Mouse (Mus musculus) olfactory bulb, adult 2 months (tissue): ENCODE results near the gene Klk1b3. TPM values are rescaled to one million over a fixed set of nuclear protein-coding genes. Genes with fewer than 3 reads are reported as not detected.
"Not testable (repeated sequence)": the region's sequence is repeated elsewhere in the genome, so short reads cannot be mapped to it uniquely, and the experiment has no call there.

Source experiments
- H3K27ac ChIP-seq: fragments of 200-500 bp; 2 replicates; pipeline ENCODE4 v1.5.1; 2012; ENCODE audit warnings: low read depth, low read length; ENCODE audit not compliant: insufficient read depth
- H3K4me1 ChIP-seq: fragments of 200-500 bp; 2 replicates; pipeline ENCODE4 v1.6.1; 2012; ENCODE audit warnings: low read length; ENCODE audit not compliant: control insufficient read depth, insufficient read depth
- H3K4me3 ChIP-seq: fragments of 200-500 bp; 2 replicates; pipeline ENCODE4 v1.5.1; 2012; ENCODE audit warnings: mild to moderate bottlenecking, low read depth, low read length, moderate library complexity; ENCODE audit not compliant: insufficient read depth
- CTCF ChIP-seq: fragments of 200-500 bp; IDR thresholded peaks from 2 replicates; pipeline ENCODE4 v1.5.1; 2012; ENCODE audit warnings: low read depth, mild to moderate bottlenecking, low read length, moderate library complexity; ENCODE audit not compliant: insufficient read depth
- POLR2A ChIP-seq: fragments of 200-500 bp; IDR thresholded peaks from 2 replicates; pipeline ENCODE4 v1.6.1; 2012; ENCODE audit warnings: mild to moderate bottlenecking, low read depth, low read length, moderate library complexity; ENCODE audit not compliant: insufficient read depth
- WGBS: fragments of 180-500 bp; shearing (Covaris S2); methylation state at CpG from one replicate; pipeline ENCODE4 v1.1.7; 2018; 5-methylcytosine and 5-hydroxymethylcytosine counted together
- polyA plus RNA-seq: library from polyadenylated mRNA; stranded (reverse); fragments of >200 nt; gene quantifications from 2 replicates; pipeline ENCODE4 v1.2.4, GENCODE M21; 2012; ENCODE audit warnings: low replicate concordance; ENCODE audit not compliant: missing spikeins, insufficient read depth, insufficient read length

The Klk1b3 gene
- polyA plus RNA-seq, result not detected in 2 replicates

DNA sequence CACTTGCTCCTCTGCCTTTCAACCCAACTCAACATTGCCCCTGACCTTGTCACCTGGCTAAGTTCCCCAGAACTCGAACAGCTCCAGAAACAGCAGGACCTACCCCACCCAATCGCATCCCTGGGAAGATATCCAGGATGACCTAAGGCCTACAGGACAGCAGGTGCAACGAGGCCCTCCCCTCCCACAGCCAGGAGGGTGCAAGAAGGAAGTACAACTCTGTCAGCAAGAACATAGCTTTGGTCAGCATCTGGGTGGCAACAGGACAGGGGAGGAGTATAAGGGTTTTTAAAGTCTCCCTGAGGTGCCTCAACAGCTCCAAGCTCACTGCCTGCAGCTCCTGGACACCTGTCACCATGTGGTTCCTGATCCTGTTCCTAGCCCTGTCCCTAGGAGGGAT is at the start of gene Klk1b3:
Gene Klk1b3 (plus strand): TSS at position 301 of the 400 bp plus-strand sequence.
- WGBS, result 69% methylated on average over 3 of the region's 3 CpGs
- H3K4me1 ChIP-seq, result no peaks in the 10 kb centered on the region
- no peak within 1 kb of the TSS for H3K27ac ChIP-seq
- H3K4me3 ChIP-seq, result no peak within 1 kb of the TSS
- TF ChIP-seq CTCF, result no peak
- TF ChIP-seq POLR2A, result no peak

DNA sequence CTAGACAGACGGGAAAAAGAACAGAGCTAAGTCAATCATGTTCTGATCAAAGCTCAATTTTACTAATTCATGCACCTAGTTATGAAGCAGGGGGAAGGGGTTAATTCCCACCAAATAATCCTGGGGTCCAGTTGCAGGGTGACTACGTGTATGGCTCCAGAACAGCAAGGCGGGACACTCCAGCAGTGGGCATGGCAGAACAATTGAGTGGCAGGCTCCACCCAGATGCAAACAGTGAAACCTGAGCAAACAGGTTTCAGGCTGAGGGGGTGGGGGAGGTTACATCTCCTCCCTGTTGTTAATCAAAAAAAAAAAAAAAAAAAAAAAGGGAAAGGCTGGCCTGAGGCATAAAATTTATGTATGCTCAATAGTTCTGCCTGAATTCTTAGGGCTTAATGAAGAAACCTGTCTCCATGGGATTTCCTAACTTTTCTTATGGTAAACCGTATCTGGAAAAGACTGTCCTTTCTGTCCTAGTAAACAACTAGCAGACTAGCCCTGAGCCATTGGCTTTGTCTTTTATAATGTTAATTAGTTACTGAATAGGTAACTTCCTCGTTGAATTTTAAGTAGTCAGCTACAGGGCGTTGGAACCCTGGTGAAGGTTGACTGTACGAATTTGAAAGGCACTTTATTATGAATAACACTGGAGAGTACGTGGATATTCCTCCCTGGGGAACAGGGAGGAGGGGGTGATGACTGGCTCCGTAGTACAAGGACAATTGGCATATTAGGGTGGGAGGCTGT is 18.5 kb upstream of the Klk1b3 start:
- 22% methylated on average over 9 of the region's 9 CpGs for WGBS
- H3K4me3 ChIP-seq, result no peak overlapping the region
- TF ChIP-seq CTCF, result no peak
- TF ChIP-seq POLR2A, result no peak
- H3K27ac ChIP-seq, result no peak overlapping the region
- H3K4me1 ChIP-seq, result no peaks in the 10 kb centered on the region

DNA sequence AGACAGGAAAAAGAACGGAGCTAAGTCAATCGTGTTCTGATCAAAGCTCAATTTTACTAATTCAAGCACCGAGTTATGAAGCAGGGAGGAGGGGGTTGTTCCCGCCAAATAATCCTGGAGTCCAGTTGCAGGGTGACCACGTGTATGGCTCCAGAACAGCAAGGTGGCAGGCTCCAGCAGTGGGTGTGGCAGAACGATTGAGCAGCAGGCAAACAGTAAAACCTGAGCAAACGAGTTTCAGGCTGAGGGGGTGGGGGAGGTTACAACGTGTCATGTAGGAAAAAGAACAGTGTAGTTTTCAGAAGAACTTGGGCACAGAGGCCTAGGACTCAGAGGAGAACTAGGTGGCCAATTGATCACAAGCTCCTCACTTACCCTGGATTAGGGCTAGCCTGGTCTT is 11.5 kb upstream of the Klk1b3 start:
- H3K4me3 ChIP-seq, H3K4me1 ChIP-seq, H3K27ac ChIP-seq: not testable (repeated sequence)
- 64% methylated on average over 8 of the region's 8 CpGs for WGBS

DNA sequence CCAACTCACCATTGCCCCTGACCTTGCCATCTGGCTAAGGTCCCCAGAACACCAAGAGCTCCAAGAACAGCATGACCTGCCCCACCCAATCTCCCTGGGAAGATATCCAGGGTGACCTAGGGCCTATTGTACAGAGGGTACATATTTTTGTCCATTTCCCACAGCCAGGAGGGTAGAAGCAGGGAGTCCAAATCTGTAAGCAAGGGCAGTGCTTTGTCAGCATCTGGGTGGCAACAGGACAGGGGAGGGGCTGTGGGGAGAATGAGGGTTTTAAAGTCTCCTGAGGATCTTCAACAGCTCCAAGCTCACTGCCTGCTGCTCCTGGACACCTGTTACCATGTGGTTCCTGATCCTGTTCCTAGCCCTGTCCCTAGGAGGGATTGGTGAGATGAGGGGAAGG is 10.1 kb upstream of the Klk1b3 start, which contains the start of gene Klk1b24:
Gene Klk1b24 (plus strand): TSS at position 301 of the 400 bp plus-strand sequence.
- not testable (repeated sequence) for H3K27ac ChIP-seq, H3K4me1 ChIP-seq, H3K4me3 ChIP-seq

DNA sequence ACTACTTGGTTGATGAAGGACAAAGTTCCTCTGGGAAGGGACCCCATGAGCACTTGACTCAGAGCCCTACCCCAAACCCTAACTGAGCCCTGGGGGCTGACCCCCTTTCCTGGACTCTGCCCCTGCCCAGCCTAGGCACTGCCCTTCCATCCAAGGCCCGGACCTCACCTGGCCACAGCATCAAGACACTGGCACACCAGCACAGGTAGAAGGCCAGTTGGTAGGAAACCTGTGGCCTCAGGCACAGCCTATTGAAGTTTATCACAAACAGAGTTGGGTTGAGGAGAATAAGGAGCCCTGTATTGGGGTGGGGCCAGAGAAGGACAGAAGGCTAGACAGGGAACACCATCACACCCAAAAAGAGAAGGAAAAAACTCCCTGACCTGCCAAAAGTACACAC is 4.5 kb upstream of the Klk1b3 start:
- 100% methylated on average over 1 of the region's 1 CpGs for WGBS
- not testable (repeated sequence) for H3K27ac ChIP-seq, H3K4me3 ChIP-seq, H3K4me1 ChIP-seq

DNA sequence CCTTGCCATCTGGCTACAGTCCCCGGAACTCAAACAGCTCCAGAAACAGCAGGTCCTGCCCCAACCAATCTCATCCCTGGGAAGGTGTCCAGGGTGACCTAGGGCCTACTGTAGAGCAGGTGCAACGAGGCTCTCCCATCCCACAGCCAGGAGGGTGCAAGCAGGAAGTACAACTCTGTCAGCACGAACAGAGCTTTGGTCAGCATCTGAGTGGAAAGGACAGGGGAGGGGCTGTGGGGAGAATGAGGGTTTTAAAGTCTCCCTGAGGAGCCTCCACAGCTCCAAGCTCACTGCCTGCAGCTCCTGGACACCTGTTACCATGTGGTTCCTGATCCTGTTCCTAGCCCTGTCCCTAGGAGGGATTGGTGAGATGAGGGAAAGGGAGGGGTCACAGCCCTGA is 9.1 kb downstream of the Klk1b3 start, which contains the start of gene Klk1b4:
Gene Klk1b4 (plus strand): TSS at position 301 of the 400 bp plus-strand sequence.
- H3K27ac ChIP-seq, H3K4me1 ChIP-seq, H3K4me3 ChIP-seq: not testable (repeated sequence)
- 49% methylated on average over 3 of the region's 3 CpGs for WGBS

DNA sequence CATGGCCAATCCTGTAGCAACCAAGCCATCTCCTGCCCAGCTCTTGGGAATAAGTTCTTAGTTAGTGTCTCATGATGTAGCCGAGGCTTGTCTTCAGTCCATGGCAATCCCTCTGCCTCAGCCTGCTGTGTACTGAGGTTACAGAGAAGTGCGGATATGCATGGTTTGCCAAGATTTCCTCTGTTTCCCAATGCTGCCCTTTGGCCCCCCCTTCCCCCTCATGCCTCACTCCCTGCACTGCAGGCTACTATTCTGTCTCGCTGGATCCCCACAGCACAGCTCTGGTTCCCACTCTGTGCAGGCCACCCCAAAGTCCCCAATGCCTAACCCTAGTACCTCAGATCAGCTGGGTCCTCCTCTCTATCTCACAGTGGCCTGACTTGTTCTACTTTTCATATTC is 10.3 kb downstream of the Klk1b3 start:
- 87% methylated on average over 3 of the region's 3 CpGs for WGBS
- TF ChIP-seq POLR2A (no peak), CTCF (no peak)

DNA sequence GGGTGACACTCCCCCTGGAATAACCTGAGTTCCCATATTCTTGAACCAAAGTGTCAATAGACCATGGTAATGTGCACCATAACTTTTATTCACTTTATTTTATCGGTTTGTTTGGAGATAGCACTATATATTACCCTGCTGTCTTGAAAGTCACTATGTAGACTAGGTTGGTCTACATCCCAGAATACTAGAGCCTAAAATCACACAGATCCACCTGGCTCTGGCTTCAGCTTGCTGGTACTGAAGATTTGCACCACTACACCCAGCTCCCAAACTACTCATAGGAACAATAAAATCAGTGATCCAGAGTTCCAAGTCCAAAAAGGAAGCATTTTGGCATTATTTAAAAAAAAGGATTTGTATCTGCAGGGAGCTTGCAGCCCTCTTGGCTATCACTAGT is 17.7 kb downstream of the Klk1b3 start, which contains the start of gene Klk1b5:
Gene Klk1b5 (plus strand): TSS at position 301 of the 400 bp plus-strand sequence.
- H3K27ac ChIP-seq, result no peak within 1 kb of the TSS
- H3K4me1 ChIP-seq, result no peaks in the 10 kb centered on the region
- 78% methylated on average over 1 of the region's 1 CpGs for WGBS
- no peak within 1 kb of the TSS for H3K4me3 ChIP-seq
- TF ChIP-seq POLR2A, result no peak
- no peak for TF ChIP-seq CTCF

More for the DNA sequence above, 10.3 kb downstream of the Klk1b3 start:
- no peaks in the 10 kb centered on the region for H3K4me1 ChIP-seq
- H3K27ac ChIP-seq, result no peak overlapping the region
- no peak overlapping the region for H3K4me3 ChIP-seq

DNA sequence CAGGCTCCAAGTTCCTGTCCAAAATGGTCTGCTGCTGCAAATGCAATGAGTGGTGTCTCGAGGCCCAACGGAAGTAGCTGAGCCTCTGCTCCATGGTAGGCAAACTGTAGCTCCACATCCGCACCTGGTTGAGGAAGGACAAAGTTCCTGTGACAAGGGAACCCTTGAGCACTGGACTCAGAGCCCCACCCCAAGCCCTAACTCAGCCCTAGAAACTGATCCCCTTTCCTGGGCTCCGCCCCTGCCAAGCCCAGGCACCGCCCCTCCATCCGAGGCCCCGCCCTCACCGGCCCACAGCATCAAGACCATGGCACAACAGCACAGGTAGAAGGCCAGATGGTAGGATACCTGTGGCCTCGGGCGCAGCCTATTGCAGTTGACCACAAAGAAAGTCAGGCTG is 23.6 kb downstream of the Klk1b3 start:
- not testable (repeated sequence) for H3K4me3 ChIP-seq, H3K4me1 ChIP-seq, H3K27ac ChIP-seq
- WGBS, result 75% methylated on average over 10 of the region's 10 CpGs

DNA sequence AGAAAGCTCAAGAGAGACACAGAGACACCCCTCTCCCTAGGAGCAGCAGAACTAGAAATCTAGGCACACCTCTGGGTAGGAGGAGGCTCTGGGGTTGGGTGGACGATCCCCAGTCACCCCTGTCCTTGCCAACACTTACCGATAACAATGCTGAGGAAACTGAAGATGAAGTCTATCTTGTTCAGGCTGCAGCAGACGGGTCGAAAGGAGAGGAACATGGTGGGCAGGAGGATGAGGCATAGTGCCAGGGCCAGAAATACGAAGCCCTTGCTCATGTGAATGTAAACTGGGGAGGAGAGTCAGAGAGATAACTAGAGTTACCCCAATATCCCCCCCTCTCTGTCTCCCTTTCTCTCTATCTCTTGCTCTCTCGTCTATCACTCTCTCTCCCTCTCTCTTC is 24.3 kb downstream of the Klk1b3 start:
- not testable (repeated sequence) for H3K4me3 ChIP-seq, H3K4me1 ChIP-seq, H3K27ac ChIP-seq
- 77% methylated on average over 6 of the region's 6 CpGs for WGBS
